Mouse (Mus musculus): ENCODE measurements around the gene Ctsa.

Gene Ctsa

GRCm38 (mm10) chr2:164879568-164880277 is 47.0 kb downstream of the Ctsa start:
- peak; percentile 89 to 95 for DNase-seq

- no peak for DNase-seq
Measured at GRCm38 (mm10) chr2:164882619-164883018, 49.9 kb downstream of the Ctsa start.

- no peak for DNase-seq
Measured at GRCm38 (mm10) chr2:164885788-164886187, 53.1 kb downstream of the Ctsa start.

- no peak for DNase-seq
Measured at GRCm38 (mm10) chr2:164886617-164887016, 53.9 kb downstream of the Ctsa start.

- DNase-seq = no peak
Measured at GRCm38 (mm10) chr2:164888996-164889395, 56.3 kb downstream of the Ctsa start.

- no peak for DNase-seq
Measured at GRCm38 (mm10) chr2:164889960-164890359, 57.3 kb downstream of the Ctsa start.
